Mouse (Mus musculus) thymus, adult 2 months (tissue): ENCODE measurements around the gene Zfp335. TPM values are rescaled to one million over a fixed set of nuclear protein-coding genes. Genes with fewer than 3 reads are reported as not detected.
"Not testable (repeated sequence)": the region's sequence is repeated elsewhere in the genome, so short reads cannot be mapped to it uniquely, and the experiment has no call there.

ENCODE experiments used
- DNase-seq: peaks from one replicate; pipeline ENCODE4 v3.0.0; 2021
- H3K27ac ChIP-seq: fragments of 200-500 bp; 2 replicates; pipeline ENCODE4 v1.5.1; 2012; ENCODE audit warnings: low read length, control low read depth; ENCODE audit not compliant: control insufficient read depth, insufficient read depth
- H3K27me3 ChIP-seq: fragments of 200-500 bp; 2 replicates; pipeline ENCODE4 v1.6.1; 2012; ENCODE audit warnings: mild to moderate bottlenecking, low read length, moderate library complexity, mixed read lengths; ENCODE audit not compliant: control insufficient read depth, insufficient read depth
- H3K36me3 ChIP-seq: fragments of 200-500 bp; 2 replicates; pipeline ENCODE4 v1.6.1; 2012; ENCODE audit warnings: mild to moderate bottlenecking, low read length, moderate library complexity; ENCODE audit not compliant: control insufficient read depth, insufficient read depth
- H3K4me1 ChIP-seq: fragments of 200-500 bp; replicated peaks from 2 replicates; pipeline ENCODE4 v1.6.1; 2012; ENCODE audit warnings: low read length; ENCODE audit not compliant: control insufficient read depth, insufficient read depth
- H3K4me3 ChIP-seq: fragments of 200-500 bp; 2 replicates; pipeline ENCODE4 v1.5.1; 2012; ENCODE audit warnings: mild to moderate bottlenecking, low read length, control low read depth, moderate library complexity; ENCODE audit not compliant: control insufficient read depth, insufficient read depth
- CTCF ChIP-seq: fragments of 200-500 bp; IDR thresholded peaks from 2 replicates; pipeline ENCODE4 v1.5.1; 2012; ENCODE audit warnings: mild to moderate bottlenecking, control low read depth, low read length, moderate library complexity, borderline replicate concordance; ENCODE audit not compliant: control insufficient read depth, poor library complexity, insufficient read depth; ENCODE audit errors: extremely low read depth
- POLR2A ChIP-seq: fragments of 200-500 bp; IDR thresholded peaks from 2 replicates; pipeline ENCODE4 v1.6.1; 2012; ENCODE audit warnings: mild to moderate bottlenecking, low read length, control low read depth, moderate library complexity; ENCODE audit not compliant: control insufficient read depth, poor library complexity, insufficient read depth; ENCODE audit errors: extremely low read depth
- WGBS: fragments of 180-500 bp; shearing (Covaris S2); methylation state at CpG from one replicate; pipeline ENCODE4 v1.1.7; 2018; 5-methylcytosine and 5-hydroxymethylcytosine counted together
- polyA plus RNA-seq: library from polyadenylated mRNA; depleted of rRNA; stranded (reverse); fragments of >200 nt; gene quantifications from 2 replicates; pipeline ENCODE4 v1.2.3, GENCODE M21; 2012

The Zfp335 gene
- polyA plus RNA-seq, 1 experiment, result 92.6 TPM

- DNase-seq, result no peak
- no peaks in the 10 kb centered on the region for H3K27me3 ChIP-seq
- H3K36me3 ChIP-seq, result peaks cover 72% of the 10 kb centered on the region
- no peak overlapping the region for H3K27ac ChIP-seq
- TF ChIP-seq CTCF (no peak), POLR2A (no peak)
- no peak overlapping the region for H3K4me3 ChIP-seq
- H3K4me1 ChIP-seq, result peaks cover 3% of the 10 kb centered on the region; the same call in 1 of the 2 replicates
- 85% methylated on average over 7 of the region's 7 CpGs for WGBS
Observed at GRCm38 (mm10) chr2:164885788-164886187, 25.8 kb downstream of the Zfp335 start.

GRCm38 (mm10) chr2:164882619-164883018 is 28.9 kb downstream of the Zfp335 start:
- DNase-seq, result no peak
- TF ChIP-seq CTCF (no peak), POLR2A (no peak)
- Histone ChIP-seq H3K4me1 (peaks cover 12% of the 10 kb centered on the region), H3K4me3 (no peak overlapping the region), H3K27ac (no peak overlapping the region), H3K27me3 (no peaks in the 10 kb centered on the region), H3K36me3 (peaks cover 41% of the 10 kb centered on the region)
- 95% methylated on average over 9 of the region's 9 CpGs for WGBS

- WGBS, result under 1% methylated on average over 72 of the region's 72 CpGs
- H3K27ac ChIP-seq, result peak overlapping the region; percentile 94
- H3K27me3 ChIP-seq, result no peaks in the 10 kb centered on the region
- H3K4me1 ChIP-seq, result peaks cover 12% of the 10 kb centered on the region
- H3K36me3 ChIP-seq, result peaks cover 12% of the 10 kb centered on the region; the same call in 1 of the 2 replicates
- peak overlapping the region; percentile 91 for H3K4me3 ChIP-seq
- DNase-seq, result peak; percentile 94
- TF ChIP-seq POLR2A (peak; percentile 94), CTCF (peak; percentile 42; the same call in 1 of the 2 replicates)
Observed at GRCm38 (mm10) chr2:164879568-164880277, 31.8 kb downstream of the Zfp335 start.

DNA sequence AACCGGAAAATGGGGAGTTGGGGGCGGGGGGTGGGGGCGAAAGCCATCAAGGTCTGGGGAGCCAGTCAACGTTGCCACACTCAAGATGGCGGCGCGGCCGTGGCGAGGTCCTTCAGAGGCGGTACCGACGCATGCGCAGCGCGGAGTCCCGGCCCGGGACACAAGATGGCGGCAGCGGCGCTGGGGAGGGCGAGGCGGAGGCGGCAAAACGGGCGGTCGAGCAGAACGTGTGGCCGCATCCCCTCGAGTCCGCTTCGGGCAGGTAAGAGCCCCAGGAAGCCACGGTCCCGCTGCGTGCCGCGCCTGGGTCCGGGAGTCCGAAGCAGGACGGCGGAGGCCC is 32.4 kb downstream of the Zfp335 start, which contains the start of gene Pcif1:
Pcif1 (plus strand) TSS at position 77 of the 340 bp plus-strand sequence.
- TF ChIP-seq POLR2A (peak; percentile 85), CTCF (no peak)
- peak; percentile 94 for DNase-seq
- WGBS, result under 1% methylated on average over 34 of the region's 40 CpGs
- H3K4me3 ChIP-seq, result peak within 1 kb of the TSS; percentile 91
- H3K27ac ChIP-seq, result peak within 1 kb of the TSS; percentile 94
- H3K4me1 ChIP-seq, result peaks cover 15% of the 10 kb centered on the region
- H3K36me3 ChIP-seq, result peaks cover 10% of the 10 kb centered on the region; the same call in 1 of the 2 replicates
- no peaks in the 10 kb centered on the region for H3K27me3 ChIP-seq

- 1% methylated on average over 28 of the region's 28 CpGs for WGBS
- TF ChIP-seq POLR2A (no peak), CTCF (no peak)
- peak; percentile 47 for DNase-seq
- peaks cover 7% of the 10 kb centered on the region; the same call in 1 of the 2 replicates for H3K36me3 ChIP-seq
- H3K27me3 ChIP-seq, result no peaks in the 10 kb centered on the region
- peaks cover 18% of the 10 kb centered on the region for H3K4me1 ChIP-seq
- peak overlapping the region; percentile 74 for H3K27ac ChIP-seq
- H3K4me3 ChIP-seq, result peak overlapping the region; percentile 77
Observed at GRCm38 (mm10) chr2:164878509-164879227, 32.9 kb downstream of the Zfp335 start.

- H3K27ac ChIP-seq, DNase-seq, H3K4me3 ChIP-seq, H3K36me3 ChIP-seq, H3K27me3 ChIP-seq: not testable (repeated sequence)
- WGBS, result 86% methylated on average over 11 of the region's 11 CpGs
- H3K4me1 ChIP-seq, result peaks cover 18% of the 10 kb centered on the region
Observed at GRCm38 (mm10) chr2:164877376-164878215, 34.0 kb downstream of the Zfp335 start.

DNA sequence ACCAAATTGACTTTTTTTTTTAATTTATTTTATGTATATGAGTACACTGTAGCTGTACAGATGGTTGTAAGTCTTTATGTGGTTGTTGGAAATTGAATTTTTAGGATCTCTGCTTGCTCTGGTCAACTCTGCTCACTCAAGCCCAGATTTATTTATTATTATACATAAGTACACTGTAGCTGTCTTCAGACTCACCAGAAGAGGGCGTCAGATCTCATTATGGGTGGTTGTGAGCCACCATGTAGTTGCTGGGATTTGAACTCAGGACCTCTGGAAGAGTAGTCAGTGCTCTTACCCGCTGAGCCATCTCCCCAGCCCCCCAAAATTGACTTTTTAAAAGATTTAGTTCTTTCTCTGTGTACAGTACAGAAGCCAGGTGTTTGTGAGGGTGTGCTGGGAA is 35.9 kb downstream of the Zfp335 start:
- H3K4me1 ChIP-seq, result peaks cover 13% of the 10 kb centered on the region
- H3K36me3 ChIP-seq, H3K27ac ChIP-seq, H3K27me3 ChIP-seq, DNase-seq, H3K4me3 ChIP-seq: not testable (repeated sequence)
- 69% methylated on average over 2 of the region's 2 CpGs for WGBS
